Mouse (Mus musculus) liver, embryonic 14.5 days (tissue): ENCODE measurements around the gene Sphkap.

Experiments
- CTCF ChIP-seq: IDR thresholded peaks from 2 replicates; pipeline ENCODE4 v1.5.1; 2016; ENCODE audit warnings: antibody characterized with exemption, low read depth, control low read depth
- EP300 ChIP-seq: IDR thresholded peaks from 2 replicates; pipeline ENCODE4 v1.6.1; 2016; ENCODE audit warnings: antibody characterized with exemption, low read depth

DNA sequence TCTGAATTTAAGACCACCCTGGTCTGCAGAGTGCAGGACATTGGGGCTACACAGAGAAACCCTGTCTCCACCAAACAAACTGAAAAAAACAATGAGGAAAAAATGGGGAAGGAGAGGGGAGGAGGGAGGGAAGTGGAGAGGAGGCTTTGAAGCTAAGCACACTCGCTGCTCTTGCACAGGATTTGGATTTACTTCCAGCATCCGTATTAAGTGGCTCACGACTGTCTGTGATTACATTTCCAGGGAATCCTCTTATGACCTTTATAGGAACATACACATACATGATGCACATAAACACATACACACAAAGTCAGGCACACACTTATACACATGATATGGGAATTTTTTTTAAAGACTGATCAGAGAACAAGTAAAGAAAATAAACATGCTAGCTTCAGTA is 62.9 kb downstream of the Sphkap start:
- TF ChIP-seq EP300, result no peak
- no peak for TF ChIP-seq CTCF
